Mouse (Mus musculus): ENCODE data around the gene Tmem80. TPM values are rescaled to one million over a fixed set of nuclear protein-coding genes. Genes with fewer than 3 reads are reported as not detected.
A peak's percentile ranks its signal among the peaks of the same experiment; 100 is the strongest.

Tmem80 gene
- total and polyA plus RNA-seq, 3 experiments, result 26.9 to 34.8 (median 33.5) TPM

- no peak for DNase-seq
Observed at GRCm38 (mm10) chr7:141361510-141361909, 34.0 kb downstream of the Tmem80 start.

DNA sequence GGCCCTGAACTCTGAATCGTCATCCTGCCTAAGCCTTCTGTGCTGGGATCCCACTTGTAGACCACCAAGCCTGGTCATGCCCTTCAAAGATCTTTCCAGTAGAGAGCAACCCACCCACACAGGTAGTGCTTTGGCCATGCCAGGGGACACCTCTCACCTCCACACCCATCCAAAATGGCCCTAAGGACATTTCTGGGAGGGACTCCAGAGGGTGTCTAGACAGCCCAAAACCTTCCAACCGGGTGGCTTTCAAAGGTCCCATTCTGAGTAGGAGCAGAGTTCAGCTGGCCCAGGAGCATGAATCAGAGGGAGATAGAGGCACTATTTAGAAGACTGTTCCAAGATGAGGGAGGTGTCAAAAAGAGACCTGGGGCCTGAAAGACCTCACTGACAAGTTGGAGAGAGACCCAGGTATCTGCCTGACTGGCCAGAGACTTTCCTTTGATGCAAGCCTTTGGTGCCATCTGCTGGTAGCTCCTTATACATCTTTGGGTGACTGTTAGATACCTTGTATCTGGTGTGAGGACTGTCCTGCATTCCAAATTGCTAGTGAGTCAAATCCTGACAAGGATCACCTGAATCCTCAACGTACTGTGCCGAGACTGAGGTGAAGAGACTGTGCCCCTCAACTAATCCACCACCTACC, 35.7 kb downstream of the Tmem80 start:
- peak; percentile 71 for DNase-seq

- no peak for DNase-seq
Observed at GRCm38 (mm10) chr7:141363752-141364125, 36.2 kb downstream of the Tmem80 start.

- no peak for DNase-seq
Observed at GRCm38 (mm10) chr7:141364349-141365048, 37.0 kb downstream of the Tmem80 start.

DNA sequence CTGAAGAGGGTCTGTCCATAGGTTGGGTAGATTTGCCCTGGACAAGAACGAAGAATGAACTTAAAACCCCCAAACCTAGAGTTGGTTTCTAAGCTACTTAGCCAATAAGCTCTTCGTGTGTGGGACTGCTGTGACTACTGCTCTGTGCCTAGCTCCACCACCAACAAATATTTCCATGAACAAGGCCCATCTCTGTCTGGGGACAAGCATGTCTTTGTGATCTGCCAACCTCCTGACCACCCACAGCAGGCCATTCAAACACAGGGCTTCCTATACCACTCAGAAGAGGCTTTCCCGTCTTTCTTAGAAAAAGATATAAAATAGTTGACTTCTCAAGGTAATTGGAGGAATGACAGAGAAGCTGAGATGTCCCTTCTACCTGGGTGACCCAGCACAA, 37.5 kb downstream of the Tmem80 start:
- DNase-seq, result no peak

DNA sequence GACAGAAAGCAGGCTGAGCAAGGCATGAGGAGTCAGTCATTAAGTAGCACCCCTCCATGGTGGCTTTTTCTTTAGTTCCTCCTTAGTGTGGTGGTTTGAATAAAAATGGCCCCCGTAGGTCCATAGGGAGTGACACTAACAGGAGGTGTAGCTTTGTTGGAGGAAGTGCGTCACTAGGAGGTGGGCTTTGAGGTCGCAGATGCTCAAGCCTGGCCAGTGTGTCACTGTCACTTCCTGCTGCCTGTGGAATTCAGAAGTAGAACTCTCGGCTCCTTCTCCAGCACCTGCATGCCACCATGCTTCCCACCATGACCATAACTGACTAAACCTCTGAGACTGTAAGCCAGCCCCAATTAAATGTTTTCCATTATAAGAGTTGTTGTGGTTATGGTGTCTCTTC, 39.8 kb downstream of the Tmem80 start:
- DNase-seq, result no peak

DNA sequence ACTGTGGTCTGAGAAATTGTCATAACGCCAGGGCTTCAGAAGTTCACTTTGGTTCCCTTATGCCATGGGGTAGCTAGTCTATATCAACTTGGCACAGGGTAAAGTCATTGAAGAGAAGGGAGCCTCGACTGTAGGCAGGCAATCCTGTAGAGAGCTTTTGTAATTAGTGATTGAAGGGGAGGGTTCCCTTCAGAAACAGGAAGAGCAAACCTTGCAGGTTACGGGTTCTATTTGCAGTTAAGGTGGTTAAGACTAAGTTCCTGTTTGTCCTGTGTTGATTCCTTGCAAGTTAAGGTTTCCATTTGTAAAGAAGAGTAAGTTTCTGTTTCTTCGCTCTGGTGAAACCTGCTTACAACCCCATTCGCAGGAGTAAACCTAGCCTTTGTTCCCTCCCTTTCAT, 42.4 kb downstream of the Tmem80 start:
- no peak for DNase-seq

GRCm38 (mm10) chr7:141371942-141372595, 44.5 kb downstream of the Tmem80 start:
- DNase-seq, result peak; percentile 82

- DNase-seq, result peak; percentile 50
Observed at GRCm38 (mm10) chr7:141373611-141374010, 46.1 kb downstream of the Tmem80 start.

DNA sequence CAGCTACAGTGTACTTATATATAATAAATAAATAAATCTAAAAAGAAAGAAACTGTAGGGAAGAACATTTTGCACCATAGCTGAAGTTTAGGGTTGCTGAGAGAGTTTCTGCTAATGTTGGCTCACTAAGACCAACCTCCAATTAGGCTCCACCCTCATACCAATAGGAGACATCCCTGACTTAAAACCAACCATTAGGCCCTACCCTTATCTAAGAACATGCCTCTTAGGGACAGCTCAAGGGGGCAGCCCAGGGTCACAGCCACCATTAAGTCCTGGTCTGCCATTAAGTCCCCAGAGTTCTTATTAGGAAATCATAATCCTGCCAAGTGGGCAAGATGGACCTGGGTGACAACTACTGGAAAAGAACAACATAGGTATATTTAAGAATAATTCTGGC, 46.9 kb downstream of the Tmem80 start:
- DNase-seq, result no peak

DNA sequence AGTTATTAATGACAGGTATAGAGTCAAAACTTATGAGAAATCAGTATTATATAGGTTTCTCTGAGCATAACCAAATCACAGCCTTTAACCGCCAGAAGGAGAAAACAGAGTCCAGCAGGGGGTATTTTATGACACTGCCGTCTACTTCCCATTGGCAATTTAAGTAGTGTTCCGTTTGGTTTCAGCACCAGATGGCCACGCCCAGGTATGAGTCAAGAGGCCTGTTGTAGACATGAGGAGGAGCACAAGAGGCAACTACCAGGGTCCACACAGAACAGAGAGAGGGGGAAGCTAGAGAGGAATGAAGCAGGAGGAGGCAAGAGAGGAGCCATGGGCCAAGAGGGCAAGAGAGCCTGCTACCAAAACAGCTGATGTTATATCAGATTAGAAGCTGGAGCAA, 52.0 kb downstream of the Tmem80 start:
- no peak for DNase-seq

- DNase-seq, result no peak
Observed at GRCm38 (mm10) chr7:141381068-141381835, 53.7 kb downstream of the Tmem80 start.

Other genes with a start within 250 kb of the Tmem80 start
- 1 to 10 TPM in 1 of 2 experiments, under 1 TPM in 1; 0.89 to 1.5 TPM for gene Pkp3, start 249.5 kb upstream of the Tmem80 start, total RNA-seq (2021)
- gene Pkp3, start 249.5 kb upstream of the Tmem80 start, polyA plus RNA-seq (2012; rRNA removed), result 0.68 and 1.4 TPM in 2 replicates
- 1 to 10 TPM; 2.8 to 5.3 TPM for gene Sigirr, start 227.2 kb upstream of the Tmem80 start, total RNA-seq (2021)
- 6.7 and 8.7 TPM in 2 replicates for gene Sigirr, start 227.2 kb upstream of the Tmem80 start, polyA plus RNA-seq (2012; rRNA removed)
- under 1 TPM in 1 of 2 experiments, not detected in 1; 0.17 TPM for gene Ano9, start 209.9 kb upstream of the Tmem80 start, total RNA-seq (2021)
- gene Ano9, start 209.9 kb upstream of the Tmem80 start, polyA plus RNA-seq (2012; rRNA removed), result 0.17 and 0.25 TPM in 2 replicates
- 10 to 100 TPM; 27.7 to 37.9 TPM for gene Ptdss2, start 205.4 kb upstream of the Tmem80 start, total RNA-seq (2021)
- 38.2 and 41.7 TPM in 2 replicates for gene Ptdss2, start 205.4 kb upstream of the Tmem80 start, polyA plus RNA-seq (2012; rRNA removed)
- gene Rnh1, start 154.9 kb upstream of the Tmem80 start, total RNA-seq (2021), result 100 to 1,000 TPM; 301 to 302 TPM
- 214 and 394 TPM in 2 replicates for gene Rnh1, start 154.9 kb upstream of the Tmem80 start, polyA plus RNA-seq (2012; rRNA removed)
- gene Hras, start 133.7 kb upstream of the Tmem80 start, total RNA-seq (2021), result 10 to 100 TPM; 65.5 to 99.1 TPM
- gene Hras, start 133.7 kb upstream of the Tmem80 start, polyA plus RNA-seq (2012; rRNA removed), result 41.8 and 47.1 TPM in 2 replicates
- 1 to 10 TPM; 6.3 to 8.0 TPM for gene Lrrc56, start 133.6 kb upstream of the Tmem80 start, total RNA-seq (2021)
- gene Lrrc56, start 133.6 kb upstream of the Tmem80 start, polyA plus RNA-seq (2012; rRNA removed), result 8.0 and 8.7 TPM in 2 replicates
- under 1 TPM; 0.17 TPM for gene Lmntd2, start 113.7 kb upstream of the Tmem80 start, total RNA-seq (2021)
- 0.81 and 1.2 TPM in 2 replicates for gene Lmntd2, start 113.7 kb upstream of the Tmem80 start, polyA plus RNA-seq (2012; rRNA removed)
- 1 to 10 TPM; 2.0 to 6.0 TPM for gene Rassf7, start 111.9 kb upstream of the Tmem80 start, total RNA-seq (2021)
- 14.1 and 18.1 TPM in 2 replicates for gene Rassf7, start 111.9 kb upstream of the Tmem80 start, polyA plus RNA-seq (2012; rRNA removed)
- gene Phrf1, start 99.0 kb upstream of the Tmem80 start, total RNA-seq (2021), result 10 to 100 TPM; 61.0 to 64.5 TPM
- gene Phrf1, start 99.0 kb upstream of the Tmem80 start, polyA plus RNA-seq (2012; rRNA removed), result 23.5 and 33.7 TPM in 2 replicates
- 10 to 100 TPM in 1 of 2 experiments, 1 to 10 TPM in 1; 7.4 to 12.2 TPM for gene Irf7, start 61.3 kb upstream of the Tmem80 start, total RNA-seq (2021)
- 155 and 171 TPM in 2 replicates for gene Irf7, start 61.3 kb upstream of the Tmem80 start, polyA plus RNA-seq (2012; rRNA removed)
- gene Cdhr5, start 51.0 kb upstream of the Tmem80 start, total RNA-seq (2021), result 10 to 100 TPM in 1 of 2 experiments, 1 to 10 TPM in 1; 1.9 to 17.1 TPM
- gene Cdhr5, start 51.0 kb upstream of the Tmem80 start, polyA plus RNA-seq (2012; rRNA removed), result 9.0 and 18.5 TPM in 2 replicates
- gene Sct, start 48.6 kb upstream of the Tmem80 start, total RNA-seq (2021), result not detected
- 0.93 and 1.2 TPM in 2 replicates for gene Sct, start 48.6 kb upstream of the Tmem80 start, polyA plus RNA-seq (2012; rRNA removed)
- gene Drd4, start 35.7 kb upstream of the Tmem80 start, total RNA-seq (2021), result under 1 TPM in 1 of 2 experiments, not detected in 1; 0.31 TPM
- gene Drd4, start 35.7 kb upstream of the Tmem80 start, polyA plus RNA-seq (2012; rRNA removed), result 0.62 and 12.1 TPM in 2 replicates
- gene Deaf1, start within 50 bp of the Tmem80 start, total RNA-seq (2021), result 10 to 100 TPM; 27.8 to 30.5 TPM
- gene Deaf1, start within 50 bp of the Tmem80 start, polyA plus RNA-seq (2012; rRNA removed), result 18.7 and 34.4 TPM in 2 replicates
- 1 to 10 TPM; 2.7 to 3.0 TPM for gene Eps8l2, start 11.1 kb downstream of the Tmem80 start, total RNA-seq (2021)
- 2.6 and 3.8 TPM in 2 replicates for gene Eps8l2, start 11.1 kb downstream of the Tmem80 start, polyA plus RNA-seq (2012; rRNA removed)
- gene Taldo1, start 64.5 kb downstream of the Tmem80 start, total RNA-seq (2021), result 100 to 1,000 TPM; 640 to 700 TPM
- 260 and 309 TPM in 2 replicates for gene Taldo1, start 64.5 kb downstream of the Tmem80 start, polyA plus RNA-seq (2012; rRNA removed)
- 10 to 100 TPM; 29.7 to 41.1 TPM for gene Gatd1, start 86.4 kb downstream of the Tmem80 start, total RNA-seq (2021)
- gene Gatd1, start 86.4 kb downstream of the Tmem80 start, polyA plus RNA-seq (2012; rRNA removed), result 49.5 and 58.2 TPM in 2 replicates
- 1 to 10 TPM; 1.6 to 2.8 TPM for gene Cend1, start 101.8 kb downstream of the Tmem80 start, total RNA-seq (2021)
- gene Cend1, start 101.8 kb downstream of the Tmem80 start, polyA plus RNA-seq (2012; rRNA removed), result 1.00 and 1.2 TPM in 2 replicates
- 100 to 1,000 TPM; 125 to 172 TPM for gene Slc25a22, start 110.2 kb downstream of the Tmem80 start, total RNA-seq (2021)
- gene Slc25a22, start 110.2 kb downstream of the Tmem80 start, polyA plus RNA-seq (2012; rRNA removed), result 234 and 236 TPM in 2 replicates
- 1 to 10 TPM; 1.4 to 1.5 TPM for gene Pidd1, start 116.3 kb downstream of the Tmem80 start, total RNA-seq (2021)
- gene Pidd1, start 116.3 kb downstream of the Tmem80 start, polyA plus RNA-seq (2012; rRNA removed), result 9.2 and 11.2 TPM in 2 replicates
- 1,000 to 10,000 TPM in 1 of 2 experiments, 100 to 1,000 TPM in 1; 577 to 1,228 TPM for gene Rplp2, start 119.6 kb downstream of the Tmem80 start, total RNA-seq (2021)
- 207 and 254 TPM in 2 replicates for gene Rplp2, start 119.6 kb downstream of the Tmem80 start, polyA plus RNA-seq (2012; rRNA removed)
- gene Pnpla2, start 127.5 kb downstream of the Tmem80 start, total RNA-seq (2021), result 1,000 to 10,000 TPM in 1 of 2 experiments, 100 to 1,000 TPM in 1; 905 to 1,265 TPM
- 1,146 and 1,725 TPM in 2 replicates for gene Pnpla2, start 127.5 kb downstream of the Tmem80 start, polyA plus RNA-seq (2012; rRNA removed)
- 10 to 100 TPM; 10.3 to 12.4 TPM for gene Cracr2b, start 133.4 kb downstream of the Tmem80 start, total RNA-seq (2021)
- gene Cracr2b, start 133.4 kb downstream of the Tmem80 start, polyA plus RNA-seq (2012; rRNA removed), result 42.0 and 54.5 TPM in 2 replicates
- gene Cd151, start 139.7 kb downstream of the Tmem80 start, total RNA-seq (2021), result 100 to 1,000 TPM; 325 to 452 TPM
- gene Cd151, start 139.7 kb downstream of the Tmem80 start, polyA plus RNA-seq (2012; rRNA removed), result 899 and 918 TPM in 2 replicates
- gene Polr2l, start 147.4 kb downstream of the Tmem80 start, total RNA-seq (2021), result 100 to 1,000 TPM in 1 of 2 experiments, 10 to 100 TPM in 1; 84.4 to 140 TPM
- gene Polr2l, start 147.4 kb downstream of the Tmem80 start, polyA plus RNA-seq (2012; rRNA removed), result 68.5 and 71.0 TPM in 2 replicates
- gene Tspan4, start 147.5 kb downstream of the Tmem80 start, total RNA-seq (2021), result 100 to 1,000 TPM in 1 of 2 experiments, 10 to 100 TPM in 1; 47.8 to 125 TPM
- 227 and 256 TPM in 2 replicates for gene Tspan4, start 147.5 kb downstream of the Tmem80 start, polyA plus RNA-seq (2012; rRNA removed)
- 10 to 100 TPM; 50.7 to 69.2 TPM for gene Chid1, start 212.1 kb downstream of the Tmem80 start, total RNA-seq (2021)
- 34.7 and 37.4 TPM in 2 replicates for gene Chid1, start 212.1 kb downstream of the Tmem80 start, polyA plus RNA-seq (2012; rRNA removed)
- gene Ap2a2, start 234.4 kb downstream of the Tmem80 start, total RNA-seq (2021), result 10 to 100 TPM; 51.3 to 70.1 TPM
- 33.8 and 36.4 TPM in 2 replicates for gene Ap2a2, start 234.4 kb downstream of the Tmem80 start, polyA plus RNA-seq (2012; rRNA removed)